Mouse (Mus musculus): ENCODE data around the gene Thbd. TPM values are rescaled to one million over a fixed set of nuclear protein-coding genes. Genes with fewer than 3 reads are reported as not detected.

Thbd gene
- polyA plus RNA-seq, 1 experiment from 2014 or later = 1.3 TPM

- no peak for ATAC-seq (ENCODE audit: low read depth)
- no peak overlapping the region for H3K4me3 ChIP-seq (ENCODE audit: low read depth, low read length)
- no peaks in the 10 kb centered on the region for H3K36me3 ChIP-seq (ENCODE audit: control insufficient read depth, insufficient read depth, low read length)
- 88% methylated on average over 1 of the region's 1 CpGs for WGBS
- H3K9me3 ChIP-seq (ENCODE audit: control insufficient read depth, low read length) = no peaks in the 10 kb centered on the region
- H3K4me1 ChIP-seq (ENCODE audit: control insufficient read depth, insufficient read depth, low read length) = no peaks in the 10 kb centered on the region
- no peaks in the 10 kb centered on the region for H3K27me3 ChIP-seq (ENCODE audit: control insufficient read depth, insufficient read depth, low read length)
- H3K9ac ChIP-seq (replicated peaks; ENCODE audit: low read depth, low read length) = no peak overlapping the region
- H3K27ac ChIP-seq (ENCODE audit: low read depth, low read length) = no peak overlapping the region
- no peak overlapping the region for H3K4me2 ChIP-seq (ENCODE audit: low read depth, low read length)
These were observed 36.5 kb upstream of the Thbd start for GRCm38 (mm10) chr2:148444472-148444871.

- no peaks in the 10 kb centered on the region for H3K9me3 ChIP-seq (ENCODE audit: control insufficient read depth, low read length)
- H3K4me2 ChIP-seq (ENCODE audit: low read depth, low read length) = no peak within 1 kb of the TSS
- H3K27me3 ChIP-seq (ENCODE audit: control insufficient read depth, insufficient read depth, low read length) = no peaks in the 10 kb centered on the region
- 67% methylated on average over 13 of the region's 13 CpGs for WGBS
- H3K4me3 ChIP-seq (ENCODE audit: low read depth, low read length) = no peak within 1 kb of the TSS; the same call in 1 of the 2 replicates
- peak; percentile 51; the same call in 1 of the 2 replicates for ATAC-seq (ENCODE audit: low read depth)
- H3K4me1 ChIP-seq (ENCODE audit: control insufficient read depth, insufficient read depth, low read length) = no peaks in the 10 kb centered on the region
- no peaks in the 10 kb centered on the region for H3K36me3 ChIP-seq (ENCODE audit: control insufficient read depth, insufficient read depth, low read length)
- 0 out of 2 replicates have a peak within 1 kb of the TSS, but pooled peaks have one; percentile 2 for H3K27ac ChIP-seq (ENCODE audit: low read depth, low read length)
- H3K9ac ChIP-seq (replicated peaks; ENCODE audit: low read depth, low read length) = no peak within 1 kb of the TSS
These were observed 35.4 kb upstream of the Thbd start, which contains the start of gene Cd93 for GRCm38 (mm10) chr2:148443249-148443958. Gene Cd93 (minus strand): TSS chr2:148443563.

- Histone ChIP-seq H3K9ac (replicated peaks; ENCODE audit: low read depth, low read length) (no peak overlapping the region), H3K4me2 (ENCODE audit: low read depth, low read length) (no peak overlapping the region), H3K27ac (ENCODE audit: low read depth, low read length) (0 out of 2 replicates have a peak overlapping the region, but pooled peaks have one; percentile 2), H3K36me3 (ENCODE audit: control insufficient read depth, insufficient read depth, low read length) (no peaks in the 10 kb centered on the region), H3K27me3 (ENCODE audit: control insufficient read depth, insufficient read depth, low read length) (no peaks in the 10 kb centered on the region), H3K4me3 (ENCODE audit: low read depth, low read length) (no peak overlapping the region; the same call in 1 of the 2 replicates), H3K9me3 (ENCODE audit: control insufficient read depth, low read length) (no peaks in the 10 kb centered on the region), H3K4me1 (ENCODE audit: control insufficient read depth, insufficient read depth, low read length) (no peaks in the 10 kb centered on the region)
- no peak for ATAC-seq (ENCODE audit: low read depth)
- WGBS = 93% methylated on average over 4 of the region's 4 CpGs
These were observed 34.7 kb upstream of the Thbd start for GRCm38 (mm10) chr2:148442710-148443109.

GRCm38 (mm10) chr2:148442172-148442571 lies 34.2 kb upstream of the Thbd start:
- Histone ChIP-seq H3K9me3 (ENCODE audit: control insufficient read depth, low read length) (no peaks in the 10 kb centered on the region), H3K27me3 (ENCODE audit: control insufficient read depth, insufficient read depth, low read length) (no peaks in the 10 kb centered on the region), H3K27ac (ENCODE audit: low read depth, low read length) (no peak overlapping the region), H3K36me3 (ENCODE audit: control insufficient read depth, insufficient read depth, low read length) (no peaks in the 10 kb centered on the region), H3K9ac (replicated peaks; ENCODE audit: low read depth, low read length) (no peak overlapping the region), H3K4me1 (ENCODE audit: control insufficient read depth, insufficient read depth, low read length) (no peaks in the 10 kb centered on the region), H3K4me3 (ENCODE audit: low read depth, low read length) (no peak overlapping the region), H3K4me2 (ENCODE audit: low read depth, low read length) (0 out of 2 replicates have a peak overlapping the region, but pooled peaks have one; percentile 1)
- ATAC-seq (ENCODE audit: low read depth) = peak; percentile 28; the same call in 1 of the 2 replicates
- 71% methylated on average over 4 of the region's 4 CpGs for WGBS

GRCm38 (mm10) chr2:148441421-148441820 lies 33.4 kb upstream of the Thbd start:
- whole genome bisulfite sequencing = 87% methylated on average over 10 of the region's 10 CpGs
- no peak overlapping the region for H3K4me3 ChIP-seq (ENCODE audit: low read depth, low read length)

GRCm38 (mm10) chr2:148439691-148440276 lies 31.8 kb upstream of the Thbd start:
- no peaks in the 10 kb centered on the region for H3K27me3 ChIP-seq (ENCODE audit: control insufficient read depth, insufficient read depth, low read length)
- H3K4me2 ChIP-seq (ENCODE audit: low read depth, low read length) = no peak overlapping the region
- H3K27ac ChIP-seq (ENCODE audit: low read depth, low read length) = no peak overlapping the region
- ATAC-seq (ENCODE audit: low read depth) = no peak
- H3K9me3 ChIP-seq (ENCODE audit: control insufficient read depth, low read length) = no peaks in the 10 kb centered on the region
- no peak overlapping the region for H3K9ac ChIP-seq (replicated peaks; ENCODE audit: low read depth, low read length)
- H3K4me1 ChIP-seq (ENCODE audit: control insufficient read depth, insufficient read depth, low read length) = no peaks in the 10 kb centered on the region
- H3K36me3 ChIP-seq (ENCODE audit: control insufficient read depth, insufficient read depth, low read length) = no peaks in the 10 kb centered on the region
- no peak overlapping the region for H3K4me3 ChIP-seq (ENCODE audit: low read depth, low read length)
- WGBS = 76% methylated on average over 3 of the region's 3 CpGs

More at GRCm38 (mm10) chr2:148441421-148441820, 33.4 kb upstream of the Thbd start:
- Histone ChIP-seq H3K4me1 (ENCODE audit: control insufficient read depth, insufficient read depth, low read length) (no peaks in the 10 kb centered on the region), H3K9me3 (ENCODE audit: control insufficient read depth, low read length) (no peaks in the 10 kb centered on the region), H3K9ac (replicated peaks; ENCODE audit: low read depth, low read length) (no peak overlapping the region), H3K27ac (ENCODE audit: low read depth, low read length) (no peak overlapping the region), H3K27me3 (ENCODE audit: control insufficient read depth, insufficient read depth, low read length) (no peaks in the 10 kb centered on the region), H3K36me3 (ENCODE audit: control insufficient read depth, insufficient read depth, low read length) (no peaks in the 10 kb centered on the region), H3K4me2 (ENCODE audit: low read depth, low read length) (no peak overlapping the region)
- no peak for ATAC-seq (ENCODE audit: low read depth)

- no peaks in the 10 kb centered on the region for H3K9me3 ChIP-seq (ENCODE audit: control insufficient read depth, low read length)
- no peak for ATAC-seq (ENCODE audit: low read depth)
These were observed 28.3 kb upstream of the Thbd start for GRCm38 (mm10) chr2:148436285-148436684.

GRCm38 (mm10) chr2:148432346-148432745 lies 24.4 kb upstream of the Thbd start:
- H3K4me2 ChIP-seq (ENCODE audit: low read depth, low read length) = no peak overlapping the region
- WGBS = 75% methylated on average over 2 of the region's 2 CpGs
- no peak for ATAC-seq (ENCODE audit: low read depth)
- H3K4me1 ChIP-seq (ENCODE audit: control insufficient read depth, insufficient read depth, low read length) = no peaks in the 10 kb centered on the region
- no peaks in the 10 kb centered on the region for H3K27me3 ChIP-seq (ENCODE audit: control insufficient read depth, insufficient read depth, low read length)
- H3K9me3 ChIP-seq (ENCODE audit: control insufficient read depth, low read length) = no peaks in the 10 kb centered on the region
- H3K36me3 ChIP-seq (ENCODE audit: control insufficient read depth, insufficient read depth, low read length) = no peaks in the 10 kb centered on the region
- H3K27ac ChIP-seq (ENCODE audit: low read depth, low read length) = no peak overlapping the region
- H3K4me3 ChIP-seq (ENCODE audit: low read depth, low read length) = no peak overlapping the region
- no peak overlapping the region for H3K9ac ChIP-seq (replicated peaks; ENCODE audit: low read depth, low read length)

More at GRCm38 (mm10) chr2:148436285-148436684, 28.3 kb upstream of the Thbd start:
- 67% methylated on average over 3 of the region's 3 CpGs for WGBS
- no peak overlapping the region for H3K4me3 ChIP-seq (ENCODE audit: low read depth, low read length)
- H3K9ac ChIP-seq (replicated peaks; ENCODE audit: low read depth, low read length) = no peak overlapping the region
- H3K27me3 ChIP-seq (ENCODE audit: control insufficient read depth, insufficient read depth, low read length) = no peaks in the 10 kb centered on the region
- H3K4me1 ChIP-seq (ENCODE audit: control insufficient read depth, insufficient read depth, low read length) = no peaks in the 10 kb centered on the region
- H3K36me3 ChIP-seq (ENCODE audit: control insufficient read depth, insufficient read depth, low read length) = no peaks in the 10 kb centered on the region
- H3K27ac ChIP-seq (ENCODE audit: low read depth, low read length) = no peak overlapping the region
- H3K4me2 ChIP-seq (ENCODE audit: low read depth, low read length) = no peak overlapping the region

GRCm38 (mm10) chr2:148430941-148431340 lies 23.0 kb upstream of the Thbd start:
- no peaks in the 10 kb centered on the region for H3K4me1 ChIP-seq (ENCODE audit: control insufficient read depth, insufficient read depth, low read length)
- WGBS = 83% methylated on average over 4 of the region's 4 CpGs
- H3K4me3 ChIP-seq (ENCODE audit: low read depth, low read length) = no peak overlapping the region
- H3K27ac ChIP-seq (ENCODE audit: low read depth, low read length) = no peak overlapping the region
- H3K36me3 ChIP-seq (ENCODE audit: control insufficient read depth, insufficient read depth, low read length) = no peaks in the 10 kb centered on the region
- ATAC-seq (ENCODE audit: low read depth) = no peak
- no peaks in the 10 kb centered on the region for H3K27me3 ChIP-seq (ENCODE audit: control insufficient read depth, insufficient read depth, low read length)
- no peak overlapping the region for H3K4me2 ChIP-seq (ENCODE audit: low read depth, low read length)
- H3K9me3 ChIP-seq (ENCODE audit: control insufficient read depth, low read length) = no peaks in the 10 kb centered on the region
- H3K9ac ChIP-seq (replicated peaks; ENCODE audit: low read depth, low read length) = no peak overlapping the region

Data from neural tube, embryonic 14.5 days (tissue).